Mouse (Mus musculus) cortical plate, adult 2 months (tissue): ENCODE measurements around the gene 4933427D14Rik. TPM values are rescaled to one million over a fixed set of nuclear protein-coding genes. Genes with fewer than 3 reads are reported as not detected.

Experiments used
- H3K27ac ChIP-seq: fragments of 200-500 bp; 2 replicates; pipeline ENCODE4 v1.5.1; 2012; ENCODE audit warnings: low read length, control low read depth, inconsistent platforms; ENCODE audit not compliant: insufficient read depth
- H3K4me1 ChIP-seq: fragments of 200-500 bp; 2 replicates; pipeline ENCODE4 v1.6.1; 2011; ENCODE audit warnings: low read length; ENCODE audit not compliant: control insufficient read depth, insufficient read depth
- H3K4me3 ChIP-seq: fragments of 200-500 bp; 2 replicates; pipeline ENCODE4 v1.5.1; 2011; ENCODE audit warnings: mild to moderate bottlenecking, low read length, control low read depth; ENCODE audit not compliant: insufficient read depth
- CTCF ChIP-seq: fragments of 200-500 bp; IDR thresholded peaks from 2 replicates; pipeline ENCODE4 v1.5.1; 2011; ENCODE audit warnings: mild to moderate bottlenecking, control low read depth, low read length; ENCODE audit not compliant: insufficient read depth; ENCODE audit errors: extremely low read depth
- POLR2A ChIP-seq: fragments of 200-500 bp; IDR thresholded peaks from 2 replicates; pipeline ENCODE4 v1.6.1; 2011; ENCODE audit warnings: mild to moderate bottlenecking, low read length, control low read depth; ENCODE audit not compliant: insufficient read depth; ENCODE audit errors: extremely low read depth
- polyA plus RNA-seq: library from polyadenylated mRNA; depleted of rRNA; stranded (reverse); fragments of >200 nt; gene quantifications from 2 replicates; pipeline ENCODE4 v1.2.3, GENCODE M21; 2012

4933427D14Rik gene
- polyA plus RNA-seq, 1 experiment = 34.1 TPM

DNA sequence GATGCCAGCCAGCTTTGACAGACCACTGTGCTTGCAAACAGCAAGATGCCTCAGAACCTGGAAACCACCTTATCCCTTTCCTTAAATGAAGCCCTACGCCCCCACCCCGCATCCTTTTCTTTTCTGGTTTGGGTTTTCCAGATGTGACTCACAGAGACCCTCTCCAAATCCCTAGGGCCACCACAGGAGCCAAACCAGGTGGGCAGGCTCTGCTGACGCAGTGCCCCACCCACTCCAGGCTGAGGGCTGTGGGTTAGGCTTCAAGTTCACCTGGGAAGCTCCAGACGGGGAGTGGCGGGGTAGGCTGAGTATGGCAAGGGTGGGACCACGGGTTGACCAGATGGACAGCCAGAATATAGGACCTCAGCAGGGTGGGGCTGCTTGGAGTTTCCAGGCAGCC is 19.6 kb upstream of the 4933427D14Rik start:
- TF ChIP-seq CTCF (no peak), POLR2A (no peak)
- Histone ChIP-seq H3K4me3 (no peak overlapping the region), H3K27ac (no peak overlapping the region), H3K4me1 (no peaks in the 10 kb centered on the region)

DNA sequence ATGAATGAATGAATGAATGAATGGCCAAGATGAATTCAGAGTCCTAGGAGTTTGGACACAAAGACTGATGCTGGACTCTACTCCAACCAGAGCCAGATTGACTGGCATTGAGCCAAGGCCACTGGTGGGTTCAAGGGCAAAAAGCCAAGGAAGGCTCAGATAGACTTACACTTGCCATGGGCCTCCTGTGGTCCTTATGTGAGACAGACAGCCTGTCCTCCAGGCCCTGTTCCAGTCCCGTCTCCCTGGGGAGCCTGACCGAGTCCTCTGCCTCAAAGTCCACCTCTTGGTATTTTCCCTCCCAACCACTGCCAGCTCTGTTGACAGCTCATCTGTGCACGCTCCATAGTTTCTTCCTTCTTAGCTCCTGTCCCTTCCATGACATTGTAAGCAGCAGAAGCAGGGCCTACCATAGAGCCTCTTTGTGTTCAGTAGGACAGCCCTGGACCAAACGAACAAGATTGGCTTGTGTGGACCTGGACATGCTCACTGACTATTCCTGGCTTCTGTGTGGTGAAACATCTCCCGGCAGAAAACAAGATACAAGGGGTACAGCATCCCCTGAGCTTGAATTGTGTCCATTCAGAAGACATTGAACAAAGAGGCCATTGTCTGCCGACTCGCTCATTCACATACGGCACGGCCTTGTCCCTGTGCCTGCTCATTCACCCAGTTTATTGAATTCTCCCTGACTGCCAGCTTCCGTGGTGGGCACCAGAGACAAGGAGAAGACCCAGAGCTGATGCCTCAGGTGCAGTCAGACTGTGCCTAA is 18.9 kb upstream of the 4933427D14Rik start:
- Histone ChIP-seq H3K27ac (no peak overlapping the region), H3K4me3 (no peak overlapping the region), H3K4me1 (no peaks in the 10 kb centered on the region)
- TF ChIP-seq CTCF (no peak), POLR2A (no peak)

DNA sequence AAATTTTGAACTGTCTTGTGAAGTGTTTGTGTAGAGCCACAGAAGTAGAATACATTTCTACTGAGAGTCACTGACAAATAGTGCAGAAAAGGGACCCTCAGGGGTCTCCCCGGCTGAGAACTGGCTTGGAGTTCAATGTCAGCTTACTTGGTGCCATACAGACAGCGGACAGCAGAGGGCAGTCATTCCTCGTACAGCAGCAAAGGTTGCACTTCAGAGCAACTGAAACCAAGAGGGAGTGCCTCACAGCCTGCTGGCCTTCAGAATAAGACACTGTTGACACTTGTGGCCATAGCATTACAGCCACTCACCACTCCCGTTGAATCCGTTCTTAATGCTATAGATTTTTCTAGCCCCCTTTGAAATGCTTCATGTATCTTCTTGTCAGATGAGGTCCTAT is 17.6 kb upstream of the 4933427D14Rik start:
- H3K4me1 ChIP-seq = no peaks in the 10 kb centered on the region
- peak; percentile 98 for TF ChIP-seq CTCF
- TF ChIP-seq POLR2A = no peak
- H3K4me3 ChIP-seq = no peak overlapping the region
- H3K27ac ChIP-seq = no peak overlapping the region

- H3K27ac ChIP-seq = no peak overlapping the region
- no peak for TF ChIP-seq CTCF
- TF ChIP-seq POLR2A = no peak
- no peaks in the 10 kb centered on the region for H3K4me1 ChIP-seq
- H3K4me3 ChIP-seq = no peak overlapping the region
These were observed 16.2 kb upstream of the 4933427D14Rik start for GRCm38 (mm10) chr11:72223414-72223813.

- no peak overlapping the region for H3K4me3 ChIP-seq
- no peak overlapping the region for H3K27ac ChIP-seq
- H3K4me1 ChIP-seq = peaks cover 3% of the 10 kb centered on the region; the same call in 1 of the 2 replicates
- peak; percentile 87 for TF ChIP-seq CTCF
- no peak for TF ChIP-seq POLR2A
These were observed 14.0 kb upstream of the 4933427D14Rik start for GRCm38 (mm10) chr11:72221278-72221677.

GRCm38 (mm10) chr11:72217116-72217515 is 9.9 kb upstream of the 4933427D14Rik start:
- Histone ChIP-seq H3K4me1 (peaks cover 3% of the 10 kb centered on the region; the same call in 1 of the 2 replicates), H3K27ac (no peak overlapping the region), H3K4me3 (no peak overlapping the region)
- TF ChIP-seq CTCF (no peak), POLR2A (no peak)

DNA sequence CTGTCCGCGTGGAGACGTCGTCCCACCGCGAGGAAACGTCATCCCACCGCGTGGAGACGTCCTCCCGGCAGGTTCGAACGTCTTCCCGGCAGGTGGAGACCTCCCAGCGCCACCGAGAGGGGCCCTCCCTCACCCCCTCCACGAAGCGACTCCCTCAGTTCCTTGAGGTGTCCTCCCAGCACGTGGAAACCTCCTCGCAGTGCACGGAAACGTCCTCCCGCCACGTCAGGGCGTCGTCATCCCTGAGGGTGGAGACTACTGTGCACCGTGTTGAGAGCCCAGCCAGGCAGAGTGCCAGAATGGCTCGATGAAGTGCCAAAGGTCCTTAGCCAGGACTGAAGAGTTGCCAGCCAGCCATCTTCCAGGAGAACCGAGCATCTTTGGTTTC is 8.1 kb upstream of the 4933427D14Rik start, which contains the start of gene Med31:
Gene Med31, minus strand, starts transcription at position 183 of the 388 bp plus-strand sequence.
- Histone ChIP-seq H3K27ac (peak within 1 kb of the TSS; percentile 63), H3K4me1 (peaks cover 3% of the 10 kb centered on the region; the same call in 1 of the 2 replicates), H3K4me3 (peak within 1 kb of the TSS; percentile 77)
- TF ChIP-seq CTCF (no peak), POLR2A (peak; percentile 42; the same call in 1 of the 2 replicates)

DNA sequence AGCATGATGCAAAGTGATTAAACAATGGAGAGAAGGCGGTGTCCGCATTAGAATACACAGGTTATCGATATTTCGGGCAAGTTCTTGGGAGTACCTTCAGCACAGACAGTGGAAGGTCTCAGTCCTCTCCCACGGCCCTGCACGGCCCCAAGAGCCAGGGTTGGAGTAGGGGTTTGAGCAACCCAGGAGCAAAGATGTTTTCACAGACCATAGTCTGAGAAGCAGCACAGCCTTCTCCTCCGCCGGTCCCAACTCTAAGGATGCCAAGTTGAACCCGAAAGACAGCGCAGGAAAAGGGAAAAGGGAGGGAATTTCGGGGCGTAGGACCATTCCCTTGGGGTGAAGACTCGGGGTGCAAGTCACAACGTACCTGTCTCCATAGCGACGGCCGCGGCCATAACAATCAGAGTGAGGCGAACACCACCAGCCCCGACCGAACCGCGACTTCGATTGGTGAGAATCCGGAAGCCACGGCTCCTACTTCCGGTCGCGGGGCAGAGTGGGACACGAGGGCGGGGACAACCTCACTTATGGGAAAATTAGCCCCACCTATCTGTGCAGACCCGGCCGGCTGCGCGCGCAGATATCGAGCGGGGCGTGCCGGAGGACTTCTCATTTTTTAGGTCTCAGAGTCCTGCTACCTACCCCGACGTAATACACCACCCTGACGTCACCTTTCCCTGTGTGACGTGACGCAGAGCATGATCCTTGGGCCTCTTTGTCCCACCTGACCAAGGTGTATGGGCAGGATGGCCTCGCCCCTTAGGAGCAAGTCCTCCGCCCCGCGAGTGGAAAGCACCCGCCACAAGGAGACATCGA is 7.5 kb upstream of the 4933427D14Rik start:
- TF ChIP-seq POLR2A (peak; percentile 84), CTCF (no peak)
- peak overlapping the region; percentile 63 for H3K27ac ChIP-seq
- peaks cover 3% of the 10 kb centered on the region; the same call in 1 of the 2 replicates for H3K4me1 ChIP-seq
- peak overlapping the region; percentile 77 for H3K4me3 ChIP-seq

DNA sequence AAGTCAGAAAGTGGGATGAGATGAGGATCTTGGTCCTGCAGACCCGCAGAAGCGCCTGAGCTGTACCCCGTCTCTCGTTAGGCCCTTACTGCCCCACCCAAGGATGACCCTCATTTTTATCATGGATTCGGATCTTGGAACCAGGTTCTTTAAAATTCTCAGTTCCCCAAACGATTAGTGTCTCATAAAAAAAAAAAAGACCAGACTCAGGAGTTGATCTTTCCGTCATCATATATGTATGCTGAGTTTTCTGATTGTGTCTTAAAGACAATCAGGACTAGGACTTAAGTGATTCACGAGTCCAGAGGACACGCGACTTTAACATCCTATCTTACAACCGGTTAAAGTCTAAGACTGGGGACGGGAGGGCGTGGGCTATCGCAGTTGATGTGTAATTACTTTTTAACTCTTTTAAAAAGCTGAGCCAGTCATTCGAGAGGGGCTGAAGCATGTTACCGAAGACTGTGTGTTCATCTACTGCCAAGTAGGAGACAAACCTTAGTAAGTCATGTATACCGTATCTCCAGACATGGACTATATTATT is 647 bp upstream of the 4933427D14Rik start:
- no peak for TF ChIP-seq CTCF
- no peak for TF ChIP-seq POLR2A
- Histone ChIP-seq H3K27ac (0 out of 2 replicates have a peak overlapping the region, but pooled peaks have one; percentile 5), H3K4me3 (peak overlapping the region; percentile 90), H3K4me1 (peaks cover 4% of the 10 kb centered on the region)

DNA sequence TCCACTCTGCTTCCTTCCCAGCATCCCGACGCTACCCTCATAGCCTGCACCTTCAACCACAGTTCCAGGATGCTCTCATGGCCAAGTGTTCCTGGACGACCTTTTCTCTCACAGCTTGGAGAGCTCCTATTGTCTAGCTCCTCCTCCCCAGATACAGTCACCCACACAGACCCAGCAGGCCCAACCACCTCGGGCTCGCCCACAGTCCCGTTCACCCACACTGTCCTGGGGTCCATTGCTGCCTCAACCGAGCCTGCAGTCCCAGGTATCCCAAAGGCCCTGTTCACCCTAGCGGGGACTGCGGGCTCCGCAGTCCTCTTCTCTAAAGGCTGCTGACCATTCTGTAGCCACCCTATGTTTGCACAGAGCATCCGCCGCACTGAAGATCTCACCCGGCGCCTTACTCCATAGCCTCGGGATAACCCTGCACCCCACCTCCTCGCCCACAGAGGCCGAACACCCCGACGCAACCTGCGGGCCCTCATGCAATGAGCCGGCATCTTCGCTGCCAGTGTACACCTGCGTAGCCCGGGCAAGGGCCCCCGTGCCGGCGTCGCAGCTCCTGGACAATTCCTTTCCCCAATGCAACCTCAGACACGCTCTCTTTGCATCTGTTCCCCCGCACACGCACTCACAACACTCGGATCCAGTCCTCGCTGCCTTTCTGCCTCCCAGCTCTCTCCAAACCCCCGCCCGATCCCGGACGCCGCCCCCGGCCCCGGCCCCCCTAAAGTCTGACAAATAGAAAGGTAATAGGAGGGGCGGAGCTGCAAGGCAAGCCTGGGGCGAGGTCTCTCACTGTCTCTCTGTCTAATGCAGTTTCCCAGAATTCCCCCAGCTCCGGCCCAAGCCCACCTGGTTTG is 687 bp downstream of the 4933427D14Rik start, which contains the start of gene Gm43951:
Gene Gm43951, minus strand, starts transcription at position 500 of the 863 bp plus-strand sequence.
- TF ChIP-seq CTCF (no peak), POLR2A (0 out of 2 replicates have a peak, but pooled peaks have one; percentile 6)
- Histone ChIP-seq H3K27ac (peak within 1 kb of the TSS; percentile 66), H3K4me1 (peaks cover 4% of the 10 kb centered on the region), H3K4me3 (peak within 1 kb of the TSS; percentile 90)
